Mouse (Mus musculus) thymus, postnatal 36 days (tissue): ENCODE results near the gene Sema6b.
A peak's percentile ranks its signal among the peaks of the same experiment; 100 is the strongest.

Source experiments
- DNase-seq, 2 experiments: peaks; one replicate each; pipeline ENCODE4 v3.0.0; 2022; ENCODE audit warnings: mixed read lengths in 2 of 2

The Sema6b gene

GRCm38 (mm10) chr17:56144546-56144945 lies 4.4 kb upstream of the Sema6b start:
- DNase-seq: no peak

- peak in 1 of 2 experiments; percentile 43 for DNase-seq
Measured at GRCm38 (mm10) chr17:56141702-56142605, 1.8 kb upstream of the Sema6b start.

- no peak for DNase-seq
Measured at GRCm38 (mm10) chr17:56139355-56139754, 788 bp downstream of the Sema6b start.

- DNase-seq: no peak
Measured at GRCm38 (mm10) chr17:56137839-56138613, 2.1 kb downstream of the Sema6b start.

- no peak for DNase-seq
Measured at GRCm38 (mm10) chr17:56136558-56136957, 3.6 kb downstream of the Sema6b start.

- DNase-seq: peak; percentile 73
Measured at GRCm38 (mm10) chr17:56134463-56134971, 5.6 kb downstream of the Sema6b start.

GRCm38 (mm10) chr17:56133457-56134363 lies 6.4 kb downstream of the Sema6b start:
- no peak for DNase-seq

GRCm38 (mm10) chr17:56132661-56133060 lies 7.5 kb downstream of the Sema6b start:
- DNase-seq: peak; percentile 59 to 60

GRCm38 (mm10) chr17:56131814-56132213 lies 8.3 kb downstream of the Sema6b start:
- DNase-seq: peak; percentile 65 to 70

- no peak for DNase-seq
Measured at GRCm38 (mm10) chr17:56131136-56131535, 9.0 kb downstream of the Sema6b start.

- DNase-seq: no peak
Measured at GRCm38 (mm10) chr17:56128246-56128645, 11.9 kb downstream of the Sema6b start.

- no peak for DNase-seq
Measured at GRCm38 (mm10) chr17:56126175-56126574, 14.0 kb downstream of the Sema6b start.

GRCm38 (mm10) chr17:56125276-56125630 lies 14.9 kb downstream of the Sema6b start:
- DNase-seq: no peak

- peak in 1 of 2 experiments; percentile 35 for DNase-seq
Measured at GRCm38 (mm10) chr17:56124377-56125275, 15.5 kb downstream of the Sema6b start.

- no peak for DNase-seq
Measured at GRCm38 (mm10) chr17:56123681-56124340, 16.3 kb downstream of the Sema6b start.

- DNase-seq: no peak
Measured at GRCm38 (mm10) chr17:56123161-56123560, 17.0 kb downstream of the Sema6b start.

- no peak for DNase-seq
Measured at GRCm38 (mm10) chr17:56121826-56122225, 18.3 kb downstream of the Sema6b start, which contains the start of gene Lrg1. Gene Lrg1 (minus strand): TSS chr17:56122001.

- DNase-seq: no peak
Measured at GRCm38 (mm10) chr17:56119981-56120880, 19.9 kb downstream of the Sema6b start.

GRCm38 (mm10) chr17:56119431-56119830 lies 20.7 kb downstream of the Sema6b start:
- DNase-seq: no peak
